Mouse (Mus musculus) CH12.LX (cell line): Measurements from ENCODE around the gene Mospd3.

Experiments
- CHD1 ChIP-seq: IDR thresholded peaks from 2 replicates; pipeline ENCODE4 v1.6.1; 2012; ENCODE audit warnings: low read depth, low read length, improper control_type of control experiment, inconsistent platforms
- CTCF ChIP-seq, 2 experiments: IDR thresholded peaks in 1 of 2; conservative IDR thresholded peaks in 1 of 2; 2 replicates each; pipeline ENCODE4 v1.5.1; 2011 to 2012; ENCODE audit warnings: low read depth in 2 of 2, low read length in 2 of 2, improper control_type of control experiment in 1 of 2, inconsistent platforms in 1 of 2, mild to moderate bottlenecking in 1 of 2, moderate library complexity in 1 of 2
- EP300 ChIP-seq: IDR thresholded peaks from 2 replicates; pipeline ENCODE4 v1.6.1; 2011; ENCODE audit warnings: low read length, improper control_type of control experiment
- JUND ChIP-seq: conservative IDR thresholded peaks from 2 replicates; pipeline ENCODE4 v1.6.1; 2011; ENCODE audit warnings: low read depth, low read length, improper control_type of control experiment
- MAFK ChIP-seq: IDR thresholded peaks from 2 replicates; pipeline ENCODE4 v1.6.1; 2011; ENCODE audit warnings: low read length, improper control_type of control experiment; ENCODE audit not compliant: insufficient replicate concordance
- POLR2A ChIP-seq: IDR thresholded peaks from 2 replicates; pipeline ENCODE4 v1.6.1; 2011; ENCODE audit warnings: low read depth, mild to moderate bottlenecking, improper control_type of control experiment, low read length
- RAD21 ChIP-seq: IDR thresholded peaks from 2 replicates; pipeline ENCODE4 v1.6.1; 2011; ENCODE audit warnings: low read depth, mild to moderate bottlenecking, low read length, improper control_type of control experiment, moderate library complexity
- ZNF384 ChIP-seq: IDR thresholded peaks from 2 replicates; pipeline ENCODE4 v1.6.1; 2012; ENCODE audit warnings: low read depth, low read length, improper control_type of control experiment, inconsistent platforms

- TF ChIP-seq RAD21 (no peak), CTCF (conservative IDR thresholded peaks at IDR 0.05 in 1 of 2, IDR thresholded peaks at IDR 0.05 in 1 of 2; ENCODE audit: low read depth in 2 of 2, low read length in 2 of 2) (no peak), MAFK (no peak), CHD1 (no peak), POLR2A (no peak), JUND (no peak), EP300 (no peak), ZNF384 (no peak)
Observed at GRCm38 (mm10) chr5:137580246-137580645, 20.6 kb downstream of the Mospd3 start.
